Mouse (Mus musculus) A20 (cell line): ENCODE results near the gene Dpp6.

Experiments used
- DNase-seq: peaks from one replicate; pipeline ENCODE4 v3.0.0-alpha.2; 2011; ENCODE audit warnings: low read depth, low spot score

Dpp6 gene

GRCm38 (mm10) chr5:27194975-27195374, 378.0 kb downstream of the Dpp6 start:
- no peak for DNase-seq

- DNase-seq = no peak
These were observed 383.8 kb downstream of the Dpp6 start for GRCm38 (mm10) chr5:27200581-27201341.

- no peak for DNase-seq
These were observed 386.1 kb downstream of the Dpp6 start for GRCm38 (mm10) chr5:27203131-27203530.

DNA sequence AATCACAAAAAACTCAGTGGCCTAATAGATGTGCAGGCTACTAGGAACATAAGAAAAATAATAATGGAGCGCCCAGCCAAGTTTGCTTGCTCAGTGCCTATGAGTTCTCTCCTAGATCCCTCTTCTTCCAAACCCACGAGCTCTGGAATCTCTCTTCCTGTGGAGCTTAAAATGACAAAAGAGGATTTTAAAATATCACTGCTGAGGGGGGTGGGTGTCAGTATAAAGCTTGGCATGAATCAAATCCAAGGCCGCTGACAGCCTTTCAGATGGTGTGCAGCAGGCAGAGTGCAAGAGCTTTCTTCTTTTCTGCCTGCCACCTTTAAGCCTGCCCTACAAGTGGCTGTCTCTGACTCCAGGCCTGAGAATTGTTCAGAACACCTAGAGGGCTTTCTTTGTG, 387.7 kb downstream of the Dpp6 start:
- no peak for DNase-seq

DNA sequence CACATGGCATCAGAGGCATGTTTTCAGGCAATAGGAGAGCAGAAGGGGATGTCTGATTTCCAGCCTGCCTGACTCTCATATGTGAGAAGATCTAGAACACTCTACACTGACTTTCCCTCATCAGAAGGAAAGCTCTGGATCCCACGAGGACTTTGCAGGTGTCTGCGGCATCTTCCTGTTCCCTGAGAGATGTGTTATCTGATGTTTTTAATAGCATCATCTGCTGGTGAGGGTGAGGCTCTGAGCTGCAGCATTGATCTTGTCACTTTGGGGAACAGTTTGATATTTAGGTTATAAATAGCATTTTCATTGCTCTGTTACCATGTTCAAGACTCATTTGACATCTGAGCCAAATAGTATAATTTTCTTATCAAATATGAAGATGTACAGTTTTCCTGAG, 388.8 kb downstream of the Dpp6 start:
- DNase-seq = no peak

- DNase-seq = no peak
These were observed 389.2 kb downstream of the Dpp6 start for GRCm38 (mm10) chr5:27206213-27206612.

GRCm38 (mm10) chr5:27220116-27220515, 403.1 kb downstream of the Dpp6 start:
- no peak for DNase-seq

- DNase-seq = no peak
These were observed 425.1 kb downstream of the Dpp6 start for GRCm38 (mm10) chr5:27242078-27242477.

DNA sequence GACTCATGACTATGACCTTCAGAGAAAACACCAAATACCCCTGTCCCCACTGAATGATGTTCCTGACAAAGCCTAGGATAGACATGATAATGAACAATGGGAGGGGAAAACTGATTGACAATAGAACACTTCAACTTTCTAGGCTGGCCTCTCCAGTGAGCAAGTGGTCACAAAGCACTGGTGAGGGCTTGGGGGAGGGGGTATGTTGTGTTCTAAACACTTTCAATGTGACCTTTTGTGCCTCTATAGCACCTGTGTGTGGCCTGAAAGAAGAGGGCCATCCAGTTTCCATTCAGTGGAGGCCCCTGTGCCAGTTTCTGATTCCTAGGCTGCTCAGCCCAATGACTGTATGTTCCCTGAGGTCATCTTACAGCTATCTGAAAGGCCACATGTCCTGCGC, 426.2 kb downstream of the Dpp6 start:
- DNase-seq = no peak

GRCm38 (mm10) chr5:27247793-27248192, 430.8 kb downstream of the Dpp6 start:
- no peak for DNase-seq

DNA sequence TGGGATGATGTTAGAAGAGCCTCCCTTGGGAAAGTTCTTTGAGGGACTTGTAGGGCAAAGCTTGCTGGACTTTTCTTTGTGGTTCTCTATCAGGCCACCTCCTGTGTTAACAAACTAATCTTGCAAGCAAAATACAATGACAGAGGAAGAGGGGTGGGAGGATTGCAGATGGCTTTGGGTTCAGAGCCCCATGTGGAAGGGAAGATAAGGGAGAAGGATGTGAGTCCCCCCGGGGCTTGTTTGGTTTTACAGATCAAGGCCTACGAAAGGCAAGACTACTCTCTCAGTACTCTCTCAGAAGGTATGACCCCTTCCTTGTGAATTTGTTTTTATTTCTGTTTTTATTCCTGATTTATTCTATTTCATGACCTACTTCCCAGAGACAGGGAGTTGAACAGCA, 431.7 kb downstream of the Dpp6 start:
- DNase-seq = no peak

DNA sequence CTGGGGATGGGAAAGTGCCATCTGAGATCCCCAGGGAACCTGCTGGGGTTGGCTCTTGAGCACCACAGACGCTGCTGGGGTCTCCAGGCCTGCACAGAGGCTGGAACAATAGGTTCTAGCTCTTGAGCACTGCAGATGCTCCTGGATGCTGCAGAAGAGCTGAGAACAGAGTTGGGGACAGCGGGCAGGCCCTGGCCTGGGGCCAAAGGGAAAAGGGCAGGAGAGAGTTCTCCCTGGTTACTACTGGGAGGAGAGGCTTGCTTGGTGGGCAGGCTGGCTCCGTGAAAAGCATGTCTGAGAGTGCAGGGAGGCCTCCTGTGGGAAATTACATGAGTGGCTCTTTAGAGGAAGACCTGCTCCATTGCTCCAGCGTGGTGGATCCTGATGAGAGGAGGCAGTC, 432.9 kb downstream of the Dpp6 start:
- DNase-seq = no peak

DNA sequence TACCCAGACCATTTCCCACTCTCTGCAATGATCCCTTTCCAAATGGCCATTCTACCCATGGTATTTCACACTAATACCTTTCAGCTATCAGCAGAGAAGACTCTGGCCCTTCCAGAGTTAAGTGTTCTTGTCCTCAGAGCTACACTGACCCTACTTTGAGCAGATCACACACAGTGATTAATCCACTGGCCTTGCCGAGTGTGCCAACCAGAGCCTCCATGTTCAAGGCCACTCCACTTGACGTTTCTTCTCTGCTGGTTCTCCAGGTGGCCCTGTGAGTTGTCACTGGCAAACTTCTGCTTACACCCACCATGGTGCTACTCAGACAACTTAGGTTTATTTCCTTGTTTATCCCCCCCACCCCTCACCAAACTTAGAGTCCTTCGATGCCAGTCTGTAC, 433.9 kb downstream of the Dpp6 start:
- DNase-seq = no peak

- DNase-seq = no peak
These were observed 434.4 kb downstream of the Dpp6 start for GRCm38 (mm10) chr5:27251361-27251760.

DNA sequence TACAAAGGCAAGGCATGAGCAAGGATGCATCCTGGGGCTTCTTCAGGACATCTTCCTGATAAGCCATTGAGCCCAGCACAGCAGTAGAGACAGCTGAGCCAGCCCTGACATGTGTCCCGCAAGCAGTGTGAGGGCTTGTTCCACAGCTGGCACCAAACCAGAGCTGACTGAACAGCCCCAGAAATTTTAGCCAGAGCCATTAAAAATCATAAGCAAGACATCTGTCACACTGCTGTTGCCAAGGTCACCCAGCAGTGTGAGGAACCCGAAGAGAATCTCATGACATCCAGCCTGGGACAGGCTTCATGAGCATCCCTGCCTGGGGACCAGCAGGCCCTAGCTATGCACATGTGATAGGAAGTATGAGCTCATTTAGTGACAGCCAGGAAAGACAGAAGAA, 438.2 kb downstream of the Dpp6 start:
- DNase-seq = no peak

DNA sequence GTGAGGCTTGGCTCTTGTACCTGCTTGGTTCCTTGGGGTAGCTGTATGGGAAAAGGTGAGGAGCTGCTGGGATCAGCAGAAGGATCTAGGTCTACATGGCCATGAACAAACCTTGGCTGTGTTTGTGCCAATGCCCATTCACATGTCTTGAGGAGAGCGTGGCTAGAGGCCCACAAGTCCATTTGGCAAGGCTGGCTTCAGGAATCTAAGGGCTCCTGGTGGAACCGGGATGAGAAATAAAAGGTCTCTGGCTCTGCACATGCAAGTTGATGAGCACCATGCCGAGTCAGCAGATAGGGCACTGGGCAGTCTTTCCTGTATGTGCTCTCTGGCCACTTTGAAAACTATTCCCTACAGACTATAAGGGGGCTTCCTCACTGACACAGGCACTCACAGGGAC, 441.6 kb downstream of the Dpp6 start:
- DNase-seq = no peak

- DNase-seq = no peak
These were observed 445.0 kb downstream of the Dpp6 start for GRCm38 (mm10) chr5:27261746-27262727.

DNA sequence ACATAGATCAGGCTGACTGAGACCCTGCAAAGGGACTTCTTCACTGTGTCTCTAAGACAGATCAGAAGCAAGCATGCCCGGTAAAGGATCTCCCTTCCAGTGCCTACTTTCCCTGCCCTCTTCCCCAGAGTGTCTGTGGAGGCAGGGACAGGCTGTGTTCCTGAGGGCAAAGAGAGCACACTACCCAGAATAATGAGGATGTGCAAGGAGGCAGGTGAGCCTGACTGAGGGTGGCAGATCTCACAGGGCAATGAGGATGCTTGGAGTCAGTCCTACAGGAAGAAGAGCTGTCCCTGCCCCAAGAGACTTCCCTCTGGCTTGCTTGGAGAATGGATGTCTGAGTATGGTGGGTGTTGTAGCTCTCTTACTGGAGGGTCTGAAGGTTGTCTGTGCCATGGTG, 445.7 kb downstream of the Dpp6 start:
- no peak for DNase-seq

DNA sequence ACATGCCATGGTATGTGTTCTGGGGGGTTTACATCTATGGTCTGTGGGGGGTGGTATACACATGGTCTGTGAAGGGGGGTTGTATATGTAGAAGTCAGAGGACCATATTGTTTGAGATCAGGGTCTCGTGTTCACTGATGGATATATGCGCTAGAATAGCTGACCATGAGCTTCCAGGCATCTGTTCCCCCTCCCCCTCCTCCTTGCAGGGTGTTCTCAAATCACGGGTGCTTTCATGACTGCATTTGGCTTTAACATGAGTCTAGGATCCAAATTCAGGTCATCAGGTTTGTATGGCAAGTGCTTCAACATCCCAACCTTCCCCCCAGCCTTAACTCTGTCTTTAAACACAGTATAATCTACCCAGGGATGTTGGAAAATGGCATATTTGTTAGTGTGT, 448.3 kb downstream of the Dpp6 start:
- DNase-seq = no peak

DNA sequence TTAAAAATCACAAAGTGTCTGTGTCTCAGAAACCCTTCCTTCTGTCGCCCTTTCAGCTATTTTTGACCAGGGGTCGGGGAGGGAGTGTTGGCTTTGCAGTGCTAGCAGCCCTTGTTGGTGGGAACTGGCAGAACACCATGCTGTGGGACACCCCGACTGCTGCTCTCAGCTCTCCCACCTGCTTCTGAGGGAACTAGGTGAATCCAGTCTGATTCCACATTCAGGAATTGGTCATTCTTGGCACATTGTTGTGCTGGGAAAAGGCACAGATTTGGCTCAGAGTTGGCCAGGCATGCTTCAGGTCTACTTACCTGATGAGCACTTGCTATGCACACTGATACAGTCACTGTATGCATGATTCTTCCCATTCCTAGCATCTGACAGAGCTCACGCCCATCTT, 454.3 kb downstream of the Dpp6 start:
- DNase-seq = no peak

- DNase-seq = no peak
These were observed 457.9 kb downstream of the Dpp6 start for GRCm38 (mm10) chr5:27274781-27275395.

DNA sequence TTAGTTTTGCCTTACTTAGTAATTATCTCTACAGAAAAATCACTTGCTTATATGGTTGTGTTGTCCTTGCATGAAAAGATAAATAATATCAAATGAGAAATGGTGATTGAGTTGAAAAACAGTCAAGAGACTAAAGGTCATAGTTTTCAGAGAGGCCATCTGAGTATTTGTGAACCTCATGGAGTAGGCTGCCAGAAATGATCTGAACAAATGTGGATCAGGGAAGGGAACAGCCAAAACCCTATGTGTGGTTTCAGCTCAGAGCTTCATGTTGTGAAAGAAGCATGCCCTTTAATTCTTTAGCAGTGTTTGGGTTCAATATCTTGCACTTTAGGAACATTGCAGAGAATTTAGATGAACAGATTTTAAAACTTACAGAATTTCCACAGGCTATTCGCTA, 458.9 kb downstream of the Dpp6 start:
- DNase-seq = no peak
